Mouse (Mus musculus): ENCODE results near the gene Dcbld2.

- TF ChIP-seq GATA1 (IDR thresholded peaks at IDR 0.05; ENCODE audit: low read length) (no peak), TAL1 (IDR thresholded peaks at IDR 0.05; ENCODE audit: low read length) (no peak)
Observed at GRCm38 (mm10) chr16:58398604-58399003, 9.6 kb upstream of the Dcbld2 start.

Data from erythroblast, embryonic 14.5 days (primary cell).